ENCODE assay signal across 18 mouse cellular contexts in genomic region chr16:23670161-23670560, GRCm38 (mm10).
A peak's percentile ranks its signal among the peaks of the same experiment; 100 is the strongest.
DNase-seq lines count a peak whose midpoint lies in the region; ATAC-seq and TF ChIP-seq lines count a peak whose summit lies in the region.
"Had no signal": no experiment of that assay in that cellular context is flagged by ENCODE, and none has a peak within 500 bp of the region (broad histone marks: within the 10 kb centered on the region; RNA-seq: fewer than 3 reads in every experiment).

No protein-coding gene starts in this region.

- 78% methylated on average over 4 of the region's 4 CpGs for WGBS in kidney, adult 2 months
- WGBS in kidney, embryonic 14.5 days: 87% methylated on average over 4 of the region's 4 CpGs

- no peaks in the 10 kb centered on the region for H3K27me3 ChIP-seq in kidney, adult 2 months (replicated peaks; ENCODE audit: control insufficient read depth, insufficient read depth, low read length)
- no peaks in the 10 kb centered on the region for H3K27me3 ChIP-seq in kidney, embryonic 14.5 days (ENCODE audit: control insufficient read depth, insufficient read depth, low read length)
- H3K27me3 ChIP-seq: heart, embryonic 12.5 days; hindbrain, embryonic 15.5 days; liver, embryonic 13.5 days; megakaryocyte, embryonic 14.5 days had no signal

- ATAC-seq in kidney, embryonic 14.5 days (ENCODE audit: low FRiP score, low TSS enrichment): no peak

- no peak for TF ChIP-seq POLR2A in kidney, adult 2 months (IDR thresholded peaks at IDR 0.05; ENCODE audit: low read depth, low read length)

- H3K9me3 ChIP-seq in kidney, embryonic 14.5 days (ENCODE audit: control insufficient read depth, low read length): no peaks in the 10 kb centered on the region
- H3K9me3 ChIP-seq: embryonic facial prominence, embryonic 10.5 days; heart, embryonic 12.5 days; hindbrain, embryonic 15.5 days; liver, embryonic 13.5 days had no signal

- no peak overlapping the region for H3K27ac ChIP-seq in kidney, adult 2 months (ENCODE audit: insufficient read depth, low read depth, low read length)
- H3K27ac ChIP-seq in kidney, embryonic 14.5 days (ENCODE audit: low read depth, low read length): no peak overlapping the region
- H3K27ac ChIP-seq: embryonic facial prominence, embryonic 10.5 days; gastrocnemius, adult 2 months; hindbrain, embryonic 15.5 days; liver, embryonic 13.5 days had no signal

- 0 out of 2 replicates have a peak, but pooled peaks have one; percentile 13 for TF ChIP-seq CTCF in kidney, adult 2 months (conservative IDR thresholded peaks at IDR 0.05; ENCODE audit: insufficient read depth, insufficient read length, low read depth, low read length)

- H3K4me1 ChIP-seq in kidney, adult 2 months (ENCODE audit: control insufficient read depth, insufficient read depth, low read length): no peaks in the 10 kb centered on the region
- H3K4me1 ChIP-seq in kidney, embryonic 14.5 days (ENCODE audit: control insufficient read depth, insufficient read depth, low read length): no peaks in the 10 kb centered on the region
- H3K4me1 ChIP-seq: embryonic facial prominence, embryonic 10.5 days; heart, embryonic 12.5 days; hindbrain, embryonic 15.5 days; liver, embryonic 13.5 days had no signal

- H3K36me3 ChIP-seq in kidney, adult 2 months (ENCODE audit: control insufficient read depth, insufficient read depth, low read length): no peaks in the 10 kb centered on the region
- no peaks in the 10 kb centered on the region for H3K36me3 ChIP-seq in kidney, embryonic 14.5 days (ENCODE audit: control insufficient read depth, insufficient read depth, low read length)
- H3K36me3 ChIP-seq: embryonic facial prominence, embryonic 10.5 days; heart, embryonic 12.5 days; hindbrain, embryonic 15.5 days; liver, embryonic 13.5 days had no signal

- no peak overlapping the region for H3K4me2 ChIP-seq in kidney, embryonic 14.5 days (replicated peaks; ENCODE audit: low read depth, low read length)
- H3K4me2 ChIP-seq: heart, embryonic 12.5 days; hindbrain, embryonic 15.5 days; liver, embryonic 13.5 days had no signal

- no peak overlapping the region for H3K4me3 ChIP-seq in kidney, adult 2 months (ENCODE audit: insufficient read depth, low read depth, low read length)
- no peak overlapping the region for H3K4me3 ChIP-seq in kidney, embryonic 14.5 days (ENCODE audit: low read length)
- H3K4me3 ChIP-seq: embryonic facial prominence, embryonic 10.5 days; gastrocnemius, adult 2 months; heart, embryonic 12.5 days; hindbrain, embryonic 15.5 days; liver, embryonic 13.5 days; megakaryocyte, embryonic 14.5 days had no signal

- DNase-seq in kidney, adult 2 months: no peak
- DNase-seq in lung, postnatal 36 days: peak; percentile 0
- no peak for DNase-seq in lung, postnatal 25 days (ENCODE audit: low spot score)
- DNase-seq in A20 (ENCODE audit: low read depth, low spot score): peak; percentile 3
- DNase-seq in naive thymus-derived CD4-positive, alpha-beta T cell, adult 2 months (ENCODE audit: low read depth): peak; percentile 1
- no peak for DNase-seq in gastrocnemius, adult 8-10 months (ENCODE audit: low spot score in 2 of 2)
- DNase-seq: adrenal gland, adult 2 months; cerebellum, adult 9-10 months; gastrocnemius, adult 2 months; kidney, adult 18-20 months; liver, embryonic 13.5 days; right cerebral cortex, postnatal 4 days; thymus, postnatal 14 days had no signal

- H3K9ac ChIP-seq in kidney, embryonic 14.5 days (ENCODE audit: low read depth, low read length): no peak overlapping the region
- H3K9ac ChIP-seq: heart, embryonic 12.5 days; hindbrain, embryonic 15.5 days; liver, embryonic 13.5 days had no signal

Comparison
In these comparisons a context has a peak if more than half of its experiments do, and no peak if none do; other contexts are left out.
1. DNase-seq: peak in lung, postnatal 36 days (single experiment), A20 (single experiment) and naive thymus-derived CD4-positive, alpha-beta T cell, adult 2 months (single experiment); none in kidney, adult 2 months (single experiment), lung, postnatal 25 days (single experiment) and gastrocnemius, adult 8-10 months (0 of 2).